Mouse (Mus musculus) embryonic facial prominence, embryonic 14.5 days (tissue): Measurements from ENCODE around the gene Gfm2. TPM values are rescaled to one million over a fixed set of nuclear protein-coding genes. Genes with fewer than 3 reads are reported as not detected.

Experiments used
- ATAC-seq: fragments of 200-750 bp; cut with Nextera tagmentation; 2 replicates; pipeline ENCODE4 v1.8.0; 2017; ENCODE audit warnings: low read depth, moderate number of reproducible peaks, moderate TSS enrichment
- DNase-seq: peaks from one replicate; pipeline ENCODE4 v3.0.0-alpha.2; 2015; ENCODE audit warnings: low spot score
- H3K27ac ChIP-seq: fragments of 300-500 bp; sonication (generic); replicated peaks from 2 replicates; pipeline ENCODE4 v1.5.1; 2014; ENCODE audit warnings: low read depth, mild to moderate bottlenecking, low read length, moderate library complexity
- H3K27me3 ChIP-seq: fragments of 300-500 bp; sonication (generic); replicated peaks from 2 replicates; pipeline ENCODE4 v1.6.1; 2014; ENCODE audit warnings: low read length; ENCODE audit not compliant: control insufficient read depth, insufficient read depth
- H3K36me3 ChIP-seq: fragments of 300-500 bp; sonication (generic); 2 replicates; pipeline ENCODE4 v1.6.1; 2014; ENCODE audit warnings: low read length, mixed read lengths; ENCODE audit not compliant: control insufficient read depth, insufficient read depth
- H3K4me1 ChIP-seq: fragments of 300-500 bp; sonication (generic); 2 replicates; pipeline ENCODE4 v1.6.1; 2014; ENCODE audit warnings: antibody characterized with exemption, low read length; ENCODE audit not compliant: control insufficient read depth, insufficient read depth
- H3K4me2 ChIP-seq: fragments of 300-500 bp; sonication (generic); 2 replicates; pipeline ENCODE4 v1.6.1; 2014; ENCODE audit warnings: low read depth, mild to moderate bottlenecking, low read length, moderate library complexity, mixed read lengths
- H3K4me3 ChIP-seq: fragments of 300-500 bp; sonication (generic); 2 replicates; pipeline ENCODE4 v1.5.1; 2014; ENCODE audit warnings: low read depth, mild to moderate bottlenecking, low read length
- H3K9ac ChIP-seq: fragments of 300-500 bp; sonication (generic); 2 replicates; pipeline ENCODE4 v1.6.1; 2014; ENCODE audit warnings: low read depth, mild to moderate bottlenecking, low read length, moderate library complexity, mixed read lengths
- H3K9me3 ChIP-seq: fragments of 300-500 bp; sonication (generic); 2 replicates; pipeline ENCODE4 v1.6.1; 2016; ENCODE audit warnings: low read length; ENCODE audit not compliant: control insufficient read depth
- whole genome bisulfite sequencing: fragments of 180-500 bp; shearing (Covaris S2); extraction: QIAGEN DNeasy Blood & Tissue Kit; methylation state at CpG from one replicate; pipeline ENCODE4 v1.1.7; 2014; 5-methylcytosine and 5-hydroxymethylcytosine counted together
- polyA plus RNA-seq: library from polyadenylated mRNA; unstranded; fragments of >200 nt; fragmentation: Nextera tagmentation; extraction: Ambion mirVana; gene quantifications from 2 replicates; pipeline ENCODE4 v1.2.1, GENCODE M21; 2014

Gfm2 gene
- polyA plus RNA-seq, 1 experiment from 2014 or later = 23.1 TPM

- 60% methylated on average over 10 of the region's 10 CpGs for WGBS
- no peak for DNase-seq
- Histone ChIP-seq H3K36me3 (no peaks in the 10 kb centered on the region), H3K9me3 (no peaks in the 10 kb centered on the region), H3K27ac (no peak overlapping the region), H3K4me3 (no peak overlapping the region), H3K4me2 (peak overlapping the region; percentile 23; the same call in 1 of the 2 replicates), H3K4me1 (no peaks in the 10 kb centered on the region), H3K9ac (no peak overlapping the region), H3K27me3 (no peaks in the 10 kb centered on the region)
- ATAC-seq = no peak
These were observed 86.7 kb downstream of the Gfm2 start for GRCm38 (mm10) chr13:97224341-97224982.

- H3K27me3 ChIP-seq = no peaks in the 10 kb centered on the region
- DNase-seq (no peak), ATAC-seq (no peak)
- H3K4me3 ChIP-seq = no peak overlapping the region
- no peaks in the 10 kb centered on the region for H3K4me1 ChIP-seq
- H3K36me3 ChIP-seq = no peaks in the 10 kb centered on the region
- whole genome bisulfite sequencing = 49% methylated on average over 17 of the region's 17 CpGs
- no peaks in the 10 kb centered on the region for H3K9me3 ChIP-seq
- H3K4me2 ChIP-seq = peak overlapping the region; percentile 23
- no peak overlapping the region for H3K27ac ChIP-seq
- no peak overlapping the region for H3K9ac ChIP-seq
These were observed 87.4 kb downstream of the Gfm2 start for GRCm38 (mm10) chr13:97225130-97225529.

GRCm38 (mm10) chr13:97227795-97228194 is 90.1 kb downstream of the Gfm2 start:
- WGBS = 82% methylated on average over 3 of the region's 3 CpGs
- no peak for ATAC-seq
- no peaks in the 10 kb centered on the region for H3K4me1 ChIP-seq
- no peak overlapping the region for H3K4me2 ChIP-seq
- no peak overlapping the region for H3K9ac ChIP-seq
- H3K9me3 ChIP-seq = no peaks in the 10 kb centered on the region
- no peak for DNase-seq
- H3K4me3 ChIP-seq = no peak overlapping the region
- no peak overlapping the region for H3K27ac ChIP-seq
- no peaks in the 10 kb centered on the region for H3K36me3 ChIP-seq
- H3K27me3 ChIP-seq = no peaks in the 10 kb centered on the region

- no peak for ATAC-seq
- H3K4me2 ChIP-seq = no peak overlapping the region
- WGBS = 54% methylated on average over 3 of the region's 3 CpGs
These were observed 92.4 kb downstream of the Gfm2 start for GRCm38 (mm10) chr13:97230101-97230500.

More at GRCm38 (mm10) chr13:97230101-97230500, 92.4 kb downstream of the Gfm2 start:
- Histone ChIP-seq H3K9ac (no peak overlapping the region), H3K9me3 (no peaks in the 10 kb centered on the region), H3K27me3 (no peaks in the 10 kb centered on the region), H3K36me3 (no peaks in the 10 kb centered on the region), H3K4me3 (no peak overlapping the region), H3K4me1 (no peaks in the 10 kb centered on the region; the same call in 1 of the 2 replicates), H3K27ac (no peak overlapping the region)
- DNase-seq = no peak

Other genes with a start within 250 kb of the Gfm2 start
- 0.18 and 0.42 TPM in 2 replicates for gene Gcnt4, start 213.2 kb upstream of the Gfm2 start, polyA plus RNA-seq
- gene 1700029F12Rik, start 103.6 kb upstream of the Gfm2 start, polyA plus RNA-seq = not detected in 2 replicates
- 3.0 and 3.2 TPM in 2 replicates for gene Fam169a, start 70.7 kb upstream of the Gfm2 start, polyA plus RNA-seq
- gene Gm6169, start 38.7 kb upstream of the Gfm2 start, polyA plus RNA-seq = 3.6 and 5.4 TPM in 2 replicates
- gene Nsa2, start within 50 bp of the Gfm2 start, polyA plus RNA-seq = 74.3 and 77.3 TPM in 2 replicates
- gene Hexb, start 60.4 kb downstream of the Gfm2 start, polyA plus RNA-seq = 44.4 and 46.0 TPM in 2 replicates
- 9.5 TPM in 2 replicates for gene Enc1, start 103.2 kb downstream of the Gfm2 start, polyA plus RNA-seq